Mouse (Mus musculus): Measurements from ENCODE around the gene Heatr5a. TPM values are rescaled to one million over a fixed set of nuclear protein-coding genes. Genes with fewer than 3 reads are reported as not detected.

Heatr5a gene
- polyA plus RNA-seq, 1 experiment from 2014 or later, result 16.8 TPM

DNA sequence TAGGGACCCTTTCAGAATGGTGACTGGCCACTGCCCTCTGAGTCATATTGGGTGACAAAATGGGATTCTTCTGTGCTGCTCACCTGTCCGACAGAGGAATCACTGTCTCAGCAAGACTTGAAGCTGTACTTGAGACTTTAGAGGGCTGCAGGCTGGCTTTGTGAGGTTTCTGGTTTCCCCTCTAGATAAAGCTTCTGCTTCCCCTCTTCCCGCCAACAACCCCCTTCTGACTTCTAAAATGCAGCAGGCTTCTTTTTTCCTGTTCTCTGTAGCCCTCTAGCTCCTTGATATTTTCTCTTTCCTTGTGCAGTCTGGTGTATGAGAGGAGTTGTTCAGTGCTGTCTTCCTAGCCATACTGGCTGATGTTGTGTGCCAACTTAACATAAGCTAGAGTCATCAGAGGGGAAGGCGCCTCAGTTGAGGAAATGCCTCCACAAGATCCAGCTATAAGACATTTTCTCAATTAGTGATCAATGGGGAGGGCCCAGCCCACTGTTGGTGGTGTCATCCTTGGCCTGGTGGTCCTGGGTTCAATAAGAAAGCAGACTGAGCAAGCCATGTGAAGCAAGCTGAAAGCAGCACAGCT, 14.1 kb upstream of the Heatr5a start:
- Histone ChIP-seq H3K9me3 (ENCODE audit: control insufficient read depth, low read length) (no peaks in the 10 kb centered on the region), H3K36me3 (ENCODE audit: control insufficient read depth, insufficient read depth, low read length) (no peaks in the 10 kb centered on the region), H3K4me2 (ENCODE audit: low read depth, low read length, severe bottlenecking) (no peak overlapping the region), H3K27me3 (ENCODE audit: control insufficient read depth, insufficient read depth, low read length) (no peaks in the 10 kb centered on the region), H3K9ac (ENCODE audit: low read length) (no peak overlapping the region), H3K4me1 (replicated peaks; ENCODE audit: control insufficient read depth, insufficient read depth, low read length) (no peaks in the 10 kb centered on the region), H3K27ac (ENCODE audit: low read depth, low read length) (no peak overlapping the region), H3K4me3 (ENCODE audit: low read depth, low read length) (no peak overlapping the region)
- ATAC-seq (replicated peaks; ENCODE audit: low FRiP score) (no peak), DNase-seq (ENCODE audit: low spot score) (no peak)
- WGBS, result 90% methylated on average over 3 of the region's 3 CpGs

DNA sequence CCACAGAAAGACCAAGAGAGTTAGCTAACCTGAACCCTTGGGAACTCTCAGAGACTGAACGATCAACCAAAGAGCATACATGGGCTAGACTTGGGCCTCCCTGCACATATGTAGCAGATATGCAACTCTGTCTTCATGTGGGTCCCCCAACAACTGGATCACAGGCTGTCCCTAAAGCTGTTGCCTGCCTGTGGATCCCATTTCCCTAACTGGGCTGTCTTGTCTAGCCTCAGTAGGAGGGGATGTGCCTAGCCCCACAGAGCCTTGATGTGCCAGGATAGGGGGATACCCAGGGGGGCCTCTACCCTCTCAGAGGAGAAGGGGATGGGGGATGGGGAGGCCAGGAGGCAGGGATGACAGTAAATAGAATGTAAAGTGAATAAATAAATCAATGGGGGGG, 12.5 kb upstream of the Heatr5a start:
- Histone ChIP-seq H3K27ac (ENCODE audit: low read depth, low read length) (no peak overlapping the region), H3K4me2 (ENCODE audit: low read depth, low read length, severe bottlenecking) (no peak overlapping the region), H3K36me3 (ENCODE audit: control insufficient read depth, insufficient read depth, low read length) (no peaks in the 10 kb centered on the region), H3K9ac (ENCODE audit: low read length) (no peak overlapping the region), H3K4me3 (ENCODE audit: low read depth, low read length) (no peak overlapping the region), H3K27me3 (ENCODE audit: control insufficient read depth, insufficient read depth, low read length) (no peaks in the 10 kb centered on the region), H3K9me3 (ENCODE audit: control insufficient read depth, low read length) (no peaks in the 10 kb centered on the region), H3K4me1 (replicated peaks; ENCODE audit: control insufficient read depth, insufficient read depth, low read length) (no peaks in the 10 kb centered on the region)
- WGBS, result 90% methylated on average over 1 of the region's 1 CpGs
- ATAC-seq (replicated peaks; ENCODE audit: low FRiP score) (no peak), DNase-seq (ENCODE audit: low spot score) (no peak)

DNA sequence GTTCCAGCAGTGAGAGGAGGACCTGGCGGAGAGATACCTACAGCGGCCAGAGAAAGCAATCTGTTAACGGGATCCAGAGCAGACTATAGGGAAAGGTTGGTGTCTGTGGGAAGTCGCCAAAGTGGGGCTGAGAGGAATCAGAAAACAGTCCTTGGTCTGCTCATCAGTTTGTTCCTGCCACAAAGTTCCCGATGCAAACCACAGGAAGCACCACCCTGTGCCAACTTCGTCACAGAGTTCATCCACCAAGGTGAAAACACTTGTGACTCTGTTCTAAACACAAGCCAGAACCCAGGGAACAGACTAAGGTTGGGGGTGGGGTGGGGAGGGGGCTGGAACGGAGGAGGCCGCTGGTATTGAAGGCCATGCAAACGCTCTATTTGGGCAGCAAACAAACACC, 5.4 kb upstream of the Heatr5a start:
- no peak overlapping the region for H3K4me2 ChIP-seq (ENCODE audit: low read depth, low read length, severe bottlenecking)
- WGBS, result 80% methylated on average over 9 of the region's 9 CpGs
- H3K9me3 ChIP-seq (ENCODE audit: control insufficient read depth, low read length), result peaks cover 2% of the 10 kb centered on the region; the same call in 1 of the 2 replicates
- no peak overlapping the region for H3K4me3 ChIP-seq (ENCODE audit: low read depth, low read length)
- no peaks in the 10 kb centered on the region for H3K27me3 ChIP-seq (ENCODE audit: control insufficient read depth, insufficient read depth, low read length)
- no peaks in the 10 kb centered on the region for H3K36me3 ChIP-seq (ENCODE audit: control insufficient read depth, insufficient read depth, low read length)
- no peak overlapping the region for H3K27ac ChIP-seq (ENCODE audit: low read depth, low read length)
- H3K9ac ChIP-seq (ENCODE audit: low read length), result no peak overlapping the region
- no peak for DNase-seq (ENCODE audit: low spot score)
- no peak for ATAC-seq (replicated peaks; ENCODE audit: low FRiP score)
- 0 out of 2 replicates have a peak, but pooled peaks cover under 1% of the 10 kb centered on the region for H3K4me1 ChIP-seq (replicated peaks; ENCODE audit: control insufficient read depth, insufficient read depth, low read length)

DNA sequence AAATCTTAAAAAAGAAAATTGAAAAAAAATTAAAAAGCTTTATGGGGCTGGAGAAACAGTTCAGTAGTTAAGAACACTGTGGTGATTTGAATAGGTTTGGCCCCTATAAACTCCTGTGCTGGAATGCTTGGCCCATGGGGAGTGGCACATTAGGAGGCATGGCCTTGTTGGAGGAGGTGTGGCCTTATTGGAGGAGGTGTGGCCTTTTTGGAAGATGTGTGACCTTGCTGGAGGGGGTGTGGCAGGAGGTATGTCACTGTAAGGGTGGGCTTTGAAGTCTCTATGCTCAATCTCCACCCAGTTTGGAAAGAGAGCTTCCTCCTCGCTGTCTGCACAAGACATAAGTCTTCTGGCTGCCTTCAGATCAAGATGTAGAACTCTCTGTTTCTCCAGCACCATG, 3.3 kb upstream of the Heatr5a start:
- 84% methylated on average over 1 of the region's 1 CpGs for WGBS
- ATAC-seq (replicated peaks; ENCODE audit: low FRiP score) (no peak), DNase-seq (ENCODE audit: low spot score) (no peak)
- Histone ChIP-seq H3K4me3 (ENCODE audit: low read depth, low read length) (no peak overlapping the region), H3K9ac (ENCODE audit: low read length) (no peak overlapping the region), H3K9me3 (ENCODE audit: control insufficient read depth, low read length) (peaks cover 2% of the 10 kb centered on the region; the same call in 1 of the 2 replicates), H3K4me2 (ENCODE audit: low read depth, low read length, severe bottlenecking) (no peak overlapping the region), H3K36me3 (ENCODE audit: control insufficient read depth, insufficient read depth, low read length) (no peaks in the 10 kb centered on the region), H3K4me1 (replicated peaks; ENCODE audit: control insufficient read depth, insufficient read depth, low read length) (0 out of 2 replicates have a peak, but pooled peaks cover 4% of the 10 kb centered on the region), H3K27ac (ENCODE audit: low read depth, low read length) (no peak overlapping the region), H3K27me3 (ENCODE audit: control insufficient read depth, insufficient read depth, low read length) (no peaks in the 10 kb centered on the region)

DNA sequence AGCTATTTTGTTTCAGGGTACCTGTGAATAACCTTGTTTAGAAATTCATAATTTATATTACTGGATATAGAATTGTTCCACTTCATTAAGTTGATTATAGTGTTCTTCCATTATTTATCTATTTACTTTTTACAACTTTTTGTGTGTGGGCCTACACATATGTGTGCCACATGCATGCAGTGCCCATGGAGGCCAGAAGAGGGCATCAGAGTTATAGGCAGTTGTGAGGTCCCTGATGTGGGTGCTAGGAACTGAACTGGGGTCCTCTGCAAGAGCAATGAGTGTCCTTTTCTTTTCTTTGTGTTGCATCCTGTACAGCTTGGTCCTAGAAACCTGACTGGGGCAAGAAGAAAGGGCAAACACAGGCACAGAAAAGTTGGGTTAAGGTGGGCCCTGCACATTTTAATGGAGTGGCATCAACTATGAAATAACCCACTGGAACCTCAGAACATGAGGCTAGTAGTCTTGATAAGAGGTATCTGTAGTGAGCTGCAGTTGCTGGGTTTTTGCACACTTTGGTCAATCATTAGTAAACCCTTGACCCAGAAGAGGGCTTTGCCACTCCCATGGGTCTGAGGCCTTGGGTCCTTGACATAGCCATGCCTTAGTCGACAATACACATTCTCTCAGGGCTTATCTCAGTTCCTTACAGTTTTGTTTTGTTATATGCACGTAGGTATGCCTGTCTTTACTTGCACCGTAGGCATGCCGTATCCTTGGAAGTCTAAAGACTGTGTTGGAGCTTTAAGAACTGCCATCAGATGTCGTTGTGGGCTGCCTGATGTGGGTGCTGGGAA, 1.3 kb upstream of the Heatr5a start:
- Histone ChIP-seq H3K27ac (ENCODE audit: low read depth, low read length) (no peak overlapping the region), H3K4me2 (ENCODE audit: low read depth, low read length, severe bottlenecking) (no peak overlapping the region), H3K4me3 (ENCODE audit: low read depth, low read length) (no peak overlapping the region), H3K27me3 (ENCODE audit: control insufficient read depth, insufficient read depth, low read length) (no peaks in the 10 kb centered on the region), H3K36me3 (ENCODE audit: control insufficient read depth, insufficient read depth, low read length) (no peaks in the 10 kb centered on the region), H3K9ac (ENCODE audit: low read length) (no peak overlapping the region), H3K4me1 (replicated peaks; ENCODE audit: control insufficient read depth, insufficient read depth, low read length) (0 out of 2 replicates have a peak, but pooled peaks cover 4% of the 10 kb centered on the region), H3K9me3 (ENCODE audit: control insufficient read depth, low read length) (peaks cover 2% of the 10 kb centered on the region; the same call in 1 of the 2 replicates)
- 91% methylated on average over 5 of the region's 5 CpGs for WGBS
- ATAC-seq (replicated peaks; ENCODE audit: low FRiP score) (no peak), DNase-seq (ENCODE audit: low spot score) (no peak)

DNA sequence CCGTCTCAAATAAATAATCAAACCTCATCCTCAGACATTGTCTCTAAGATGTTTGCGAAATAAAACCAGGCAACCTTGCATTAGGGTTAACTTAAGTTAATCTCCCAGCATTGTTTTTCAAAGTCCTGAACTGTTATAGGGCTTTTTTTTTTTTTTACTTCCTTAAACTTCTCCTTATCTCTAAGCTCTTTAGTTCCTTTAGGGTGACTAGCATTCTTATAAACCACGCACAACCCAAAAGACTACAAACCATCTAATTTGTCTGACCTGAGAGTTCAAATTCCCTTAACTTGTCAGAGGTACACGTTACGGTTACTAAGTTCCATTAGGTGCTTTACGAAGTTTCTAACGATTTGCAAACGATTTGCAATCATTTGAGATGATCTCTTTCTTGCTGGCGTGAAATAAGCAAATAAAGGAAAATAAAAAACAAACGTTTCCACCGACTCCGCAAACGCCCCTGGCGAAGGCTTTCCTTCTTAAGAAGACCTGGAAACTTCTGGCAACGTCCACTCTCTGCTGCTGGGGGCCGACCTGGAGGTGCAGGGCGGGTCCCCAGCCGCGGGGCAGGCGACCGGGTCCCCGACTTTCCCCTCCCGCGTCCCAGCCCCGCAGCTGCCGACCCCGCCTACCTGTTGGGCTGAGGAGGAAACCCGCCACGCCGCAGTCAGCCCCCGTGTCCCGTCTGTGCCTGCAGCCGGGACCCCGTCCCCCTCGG, 610 bp downstream of the Heatr5a start:
- no peaks in the 10 kb centered on the region for H3K36me3 ChIP-seq (ENCODE audit: control insufficient read depth, insufficient read depth, low read length)
- peaks cover 2% of the 10 kb centered on the region; the same call in 1 of the 2 replicates for H3K9me3 ChIP-seq (ENCODE audit: control insufficient read depth, low read length)
- 0 out of 2 replicates have a peak, but pooled peaks cover 4% of the 10 kb centered on the region for H3K4me1 ChIP-seq (replicated peaks; ENCODE audit: control insufficient read depth, insufficient read depth, low read length)
- no peak for ATAC-seq (replicated peaks; ENCODE audit: low FRiP score)
- peak overlapping the region; percentile 79 for H3K27ac ChIP-seq (ENCODE audit: low read depth, low read length)
- H3K27me3 ChIP-seq (ENCODE audit: control insufficient read depth, insufficient read depth, low read length), result no peaks in the 10 kb centered on the region
- H3K4me3 ChIP-seq (ENCODE audit: low read depth, low read length), result peak overlapping the region; percentile 94
- WGBS, result 2% methylated on average over 35 of the region's 35 CpGs
- peak overlapping the region; percentile 85 for H3K9ac ChIP-seq (ENCODE audit: low read length)
- H3K4me2 ChIP-seq (ENCODE audit: low read depth, low read length, severe bottlenecking), result peak overlapping the region; percentile 64
- DNase-seq (ENCODE audit: low spot score), result no peak

DNA sequence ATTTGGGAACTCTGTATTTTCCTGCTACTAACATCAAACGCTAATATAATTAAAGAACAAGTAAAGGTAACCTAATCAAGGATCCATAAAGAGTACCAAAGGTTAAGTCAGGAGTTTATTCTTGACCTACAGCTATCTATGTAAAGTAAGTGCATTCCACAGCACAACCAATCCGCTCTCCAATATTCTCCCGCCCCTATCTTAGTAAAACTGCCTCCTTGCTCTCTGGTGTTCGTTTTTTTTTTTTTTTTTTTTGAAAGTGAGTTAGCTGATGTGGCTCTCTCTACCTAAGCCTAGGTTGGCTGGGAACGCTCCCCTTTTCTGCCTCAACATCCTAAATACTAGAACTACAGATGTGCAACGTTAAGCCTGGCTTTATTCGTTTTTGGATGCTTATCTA, 1.2 kb downstream of the Heatr5a start:
- peaks cover 2% of the 10 kb centered on the region; the same call in 1 of the 2 replicates for H3K9me3 ChIP-seq (ENCODE audit: control insufficient read depth, low read length)
- H3K4me2 ChIP-seq (ENCODE audit: low read depth, low read length, severe bottlenecking), result peak overlapping the region; percentile 64
- WGBS, result 21% methylated on average over 7 of the region's 7 CpGs
- DNase-seq (ENCODE audit: low spot score) (no peak), ATAC-seq (replicated peaks; ENCODE audit: low FRiP score) (no peak)
- H3K4me1 ChIP-seq (replicated peaks; ENCODE audit: control insufficient read depth, insufficient read depth, low read length), result 0 out of 2 replicates have a peak, but pooled peaks cover 4% of the 10 kb centered on the region
- H3K9ac ChIP-seq (ENCODE audit: low read length), result peak overlapping the region; percentile 29; the same call in 1 of the 2 replicates
- H3K27me3 ChIP-seq (ENCODE audit: control insufficient read depth, insufficient read depth, low read length), result no peaks in the 10 kb centered on the region
- peak overlapping the region; percentile 94 for H3K4me3 ChIP-seq (ENCODE audit: low read depth, low read length)
- H3K36me3 ChIP-seq (ENCODE audit: control insufficient read depth, insufficient read depth, low read length), result no peaks in the 10 kb centered on the region
- H3K27ac ChIP-seq (ENCODE audit: low read depth, low read length), result no peak overlapping the region

DNA sequence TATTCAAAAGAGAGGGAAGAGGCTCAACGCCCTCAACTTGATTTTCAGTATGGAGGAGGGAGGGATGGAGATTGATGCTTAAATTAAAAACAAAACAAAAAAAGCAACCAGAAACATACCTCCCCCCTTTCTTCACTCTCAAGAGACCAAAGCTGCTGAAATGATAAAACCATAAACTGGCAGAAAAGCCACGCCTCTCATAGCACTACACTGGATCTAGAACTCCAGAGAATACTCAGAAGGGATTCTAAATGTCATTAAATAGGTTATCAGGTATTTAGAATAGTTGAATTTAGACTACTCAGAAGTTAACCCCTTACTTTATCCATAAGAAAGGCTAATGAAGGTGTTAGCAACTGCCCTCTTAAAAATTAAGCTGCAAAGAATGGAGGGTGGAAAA, 2.0 kb downstream of the Heatr5a start:
- Histone ChIP-seq H3K9ac (ENCODE audit: low read length) (no peak overlapping the region), H3K27ac (ENCODE audit: low read depth, low read length) (no peak overlapping the region)
- WGBS, result 86% methylated on average over 2 of the region's 2 CpGs

More for the DNA sequence above, 2.0 kb downstream of the Heatr5a start:
- ATAC-seq (replicated peaks; ENCODE audit: low FRiP score) (no peak), DNase-seq (ENCODE audit: low spot score) (no peak)
- peaks cover 2% of the 10 kb centered on the region; the same call in 1 of the 2 replicates for H3K9me3 ChIP-seq (ENCODE audit: control insufficient read depth, low read length)
- H3K4me2 ChIP-seq (ENCODE audit: low read depth, low read length, severe bottlenecking), result no peak overlapping the region
- no peaks in the 10 kb centered on the region for H3K36me3 ChIP-seq (ENCODE audit: control insufficient read depth, insufficient read depth, low read length)
- 0 out of 2 replicates have a peak, but pooled peaks cover 4% of the 10 kb centered on the region for H3K4me1 ChIP-seq (replicated peaks; ENCODE audit: control insufficient read depth, insufficient read depth, low read length)
- H3K4me3 ChIP-seq (ENCODE audit: low read depth, low read length), result no peak overlapping the region
- no peaks in the 10 kb centered on the region for H3K27me3 ChIP-seq (ENCODE audit: control insufficient read depth, insufficient read depth, low read length)
